Mouse (Mus musculus): ENCODE data around the gene Olfr839-ps1.

The Olfr839-ps1 gene

DNA sequence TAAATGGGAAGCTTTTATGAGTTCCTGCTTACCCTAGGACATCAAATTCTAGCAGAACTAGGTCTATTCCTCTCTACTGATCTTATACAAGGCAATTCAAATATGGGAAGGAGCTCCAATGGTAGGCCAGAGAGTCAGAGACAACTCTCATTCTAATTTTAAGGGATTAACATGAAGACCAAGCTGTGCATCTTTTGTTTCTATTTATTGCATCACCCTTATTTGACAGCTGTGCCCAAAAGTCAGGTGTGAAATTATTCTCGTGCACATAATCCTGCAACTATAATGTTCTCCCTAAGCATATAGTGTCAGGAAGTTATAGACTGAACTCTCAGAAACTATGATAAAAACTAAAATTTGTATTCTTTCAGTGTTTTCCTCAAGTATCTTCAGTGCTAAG lies at the start of gene Olfr839-ps1:
Olfr839-ps1 (minus strand) TSS at position 101 of the 400 bp plus-strand sequence.
- DNase-seq (ENCODE audit: low read depth): no peak

DNA sequence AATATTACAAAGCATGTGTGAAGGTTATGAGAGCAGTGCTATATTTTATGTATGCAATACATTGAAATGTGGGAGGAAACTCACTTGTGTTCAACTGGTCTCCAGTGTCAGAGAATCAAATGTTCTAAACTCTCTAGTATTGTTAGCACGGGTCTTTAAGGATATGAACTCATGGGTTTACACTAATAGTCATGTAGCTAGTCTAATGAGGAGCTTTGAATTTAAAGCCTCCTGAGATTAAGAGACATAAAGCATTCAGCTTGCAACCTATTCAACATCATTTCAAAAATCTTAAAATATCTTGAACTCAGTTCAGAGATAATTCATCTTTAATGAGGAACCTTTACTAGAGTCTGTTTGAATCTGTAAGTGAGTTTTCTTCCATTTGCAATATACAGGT lies 41.1 kb downstream of the Olfr839-ps1 start, which contains the start of gene Olfr837:
Olfr837 (plus strand) TSS at position 301 of the 400 bp plus-strand sequence.
- DNase-seq (ENCODE audit: low read depth): no peak

DNA sequence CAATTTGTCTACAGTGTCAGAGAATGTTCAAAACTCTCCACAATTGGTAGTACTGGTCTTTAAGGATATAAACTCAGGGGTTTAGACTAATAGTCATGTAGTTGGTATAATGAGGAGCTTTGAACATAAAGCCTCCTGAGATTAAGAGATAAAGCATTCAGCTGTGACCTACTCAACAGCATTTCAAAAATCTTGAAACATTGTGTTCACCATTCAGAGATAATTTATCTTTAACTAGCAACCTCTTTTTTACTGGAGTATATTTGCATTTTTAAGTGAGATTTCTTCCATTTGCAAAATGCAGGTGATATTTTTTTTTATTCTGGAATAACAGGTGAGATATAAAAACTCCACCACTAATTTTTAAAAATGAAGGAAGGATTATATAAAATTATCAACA lies 57.0 kb downstream of the Olfr839-ps1 start, which contains the start of gene Olfr836:
Olfr836 (plus strand) TSS at position 301 of the 400 bp plus-strand sequence.
- DNase-seq (ENCODE audit: low read depth): no peak
